Mouse (Mus musculus) mature B cell (primary cell): ENCODE data around the gene Rcvrn.

ENCODE experiments used
- in situ Hi-C: fragments of 300-500 bp; cut with MboI; formaldehyde crosslinking; loops from 2 replicates; pipeline ENCODE4 v1.14.3; 2019

The Rcvrn gene

GRCm38 (mm10) chr11:67694703-67695376 is at the start of gene Rcvrn:
Rcvrn (plus strand) TSS chr11:67695326.
- in situ Hi-C loops = no loop called here

GRCm38 (mm10) chr11:67647745-67648144 is 47.4 kb upstream of the Rcvrn start:
- in situ Hi-C loops = no loop called here

- in situ Hi-C loops = no loop called here
These were observed 46.3 kb upstream of the Rcvrn start for GRCm38 (mm10) chr11:67648651-67649407.

- in situ Hi-C loops = no loop called here
These were observed 45.0 kb upstream of the Rcvrn start for GRCm38 (mm10) chr11:67649971-67650707.

DNA sequence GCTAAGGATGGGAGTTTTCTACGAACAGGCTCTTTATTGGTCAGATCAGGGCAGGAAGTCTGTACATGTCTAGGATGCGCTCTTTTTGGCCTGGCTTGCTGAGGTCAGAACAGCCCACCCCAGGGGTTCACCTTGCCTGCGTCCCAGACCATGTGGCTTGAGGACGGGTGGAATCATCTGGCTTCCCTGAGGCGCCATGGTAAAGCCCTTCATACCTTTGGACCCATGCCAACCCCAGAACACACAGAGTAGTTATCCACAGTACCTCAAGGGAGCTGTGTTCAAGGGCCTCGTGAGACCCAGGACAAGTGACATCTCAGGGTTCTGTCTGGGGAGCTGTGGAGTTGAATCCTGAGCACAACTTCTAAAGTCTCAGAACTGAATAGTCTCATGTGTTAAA is 43.4 kb upstream of the Rcvrn start:
- in situ Hi-C loops = no loop called here

DNA sequence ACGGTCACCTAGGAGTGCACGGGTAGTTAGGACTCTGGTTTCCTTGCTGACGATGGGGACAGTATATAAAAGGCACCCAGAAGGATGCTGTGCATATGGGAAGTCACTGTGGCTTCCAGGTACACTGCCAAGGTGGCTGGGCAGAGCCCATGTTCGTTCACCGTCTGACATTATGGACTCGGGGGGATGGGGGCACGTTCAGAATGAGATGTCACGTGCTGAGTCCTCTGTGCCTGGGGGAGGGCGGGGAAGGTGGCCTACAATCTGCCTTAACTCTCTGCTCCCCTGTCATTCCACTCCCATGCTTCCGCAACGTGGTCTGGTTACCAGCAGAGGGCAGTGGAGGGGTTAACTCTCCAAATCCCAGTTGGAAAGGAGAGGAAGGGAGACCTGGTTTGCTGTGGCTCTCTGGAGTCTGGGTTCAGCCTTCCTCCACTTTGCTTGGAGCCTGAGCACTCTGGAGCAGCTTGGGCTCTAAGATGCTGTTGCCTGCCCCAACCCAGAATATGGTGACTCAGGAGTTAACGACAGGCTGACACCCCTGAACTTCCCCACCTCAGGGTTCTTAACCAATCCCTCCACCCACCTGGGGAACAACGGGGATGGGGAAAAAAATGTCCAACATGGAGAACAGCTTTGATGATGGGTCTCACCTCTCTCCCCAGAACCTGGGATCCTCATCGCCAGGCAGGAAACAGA is 42.8 kb upstream of the Rcvrn start:
- in situ Hi-C loops = no loop called here

GRCm38 (mm10) chr11:67652893-67653255 is 42.3 kb upstream of the Rcvrn start:
- in situ Hi-C loops = no loop called here

- in situ Hi-C loops = no loop called here
These were observed 41.5 kb upstream of the Rcvrn start for GRCm38 (mm10) chr11:67653521-67654090.

- in situ Hi-C loops = no loop called here
These were observed 40.6 kb upstream of the Rcvrn start for GRCm38 (mm10) chr11:67654514-67654913.

DNA sequence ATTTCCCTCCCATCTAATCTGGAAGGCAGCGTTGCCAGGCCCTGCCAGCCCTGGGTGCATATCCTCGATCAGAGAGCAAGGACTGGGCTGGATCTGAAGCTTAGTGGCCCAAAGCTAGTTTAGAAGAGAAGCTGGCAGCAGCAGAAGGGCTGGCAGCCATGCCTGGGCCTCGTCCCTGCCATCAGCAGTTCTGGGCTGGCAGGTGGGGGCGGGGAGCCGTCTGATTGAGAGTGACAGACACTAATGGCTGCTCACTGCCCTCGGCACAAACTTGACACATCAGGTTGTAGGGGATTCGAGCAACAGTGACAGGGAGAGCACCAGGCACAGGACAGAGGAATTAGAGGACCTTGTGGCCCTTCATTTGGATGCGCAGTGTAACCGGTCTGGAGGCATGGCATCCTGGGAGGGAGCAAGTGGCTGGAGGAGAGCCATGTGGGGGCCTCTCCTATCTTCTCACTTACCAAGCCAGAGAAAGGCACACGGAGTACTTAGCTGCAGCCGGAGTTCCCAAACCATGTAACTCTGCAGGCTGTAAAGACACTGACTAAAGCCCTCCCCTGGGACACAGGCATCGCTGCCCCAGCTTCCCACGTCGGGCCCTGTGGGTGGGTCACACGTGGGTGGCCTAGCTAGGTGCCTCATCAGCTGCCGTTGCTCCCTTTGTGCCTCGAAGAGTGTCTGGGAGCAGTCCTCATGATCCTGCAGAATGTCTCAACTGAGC is 39.7 kb upstream of the Rcvrn start:
- in situ Hi-C loops = no loop called here

GRCm38 (mm10) chr11:67656366-67656765 is 38.8 kb upstream of the Rcvrn start:
- in situ Hi-C loops = no loop called here

DNA sequence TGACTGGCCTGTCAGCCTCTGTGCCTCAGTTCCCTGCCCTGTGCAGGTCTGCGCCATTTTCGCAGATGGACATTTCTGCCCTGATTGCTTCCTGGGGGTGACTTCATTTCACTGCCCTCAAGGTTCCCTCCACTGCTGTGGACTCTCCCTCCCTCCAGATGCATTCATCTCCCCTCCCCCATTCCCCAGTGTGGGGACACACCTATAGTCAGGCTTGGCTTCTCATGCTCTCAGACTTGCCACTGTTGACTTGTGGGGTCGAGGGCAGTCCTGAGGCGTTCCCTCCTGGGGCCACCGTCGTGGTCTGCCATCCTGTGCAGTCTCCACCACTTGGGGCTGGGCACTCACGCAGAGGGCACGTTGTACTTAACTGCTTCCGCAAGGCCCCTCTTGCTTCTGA is 38.3 kb upstream of the Rcvrn start:
- in situ Hi-C loops = no loop called here

DNA sequence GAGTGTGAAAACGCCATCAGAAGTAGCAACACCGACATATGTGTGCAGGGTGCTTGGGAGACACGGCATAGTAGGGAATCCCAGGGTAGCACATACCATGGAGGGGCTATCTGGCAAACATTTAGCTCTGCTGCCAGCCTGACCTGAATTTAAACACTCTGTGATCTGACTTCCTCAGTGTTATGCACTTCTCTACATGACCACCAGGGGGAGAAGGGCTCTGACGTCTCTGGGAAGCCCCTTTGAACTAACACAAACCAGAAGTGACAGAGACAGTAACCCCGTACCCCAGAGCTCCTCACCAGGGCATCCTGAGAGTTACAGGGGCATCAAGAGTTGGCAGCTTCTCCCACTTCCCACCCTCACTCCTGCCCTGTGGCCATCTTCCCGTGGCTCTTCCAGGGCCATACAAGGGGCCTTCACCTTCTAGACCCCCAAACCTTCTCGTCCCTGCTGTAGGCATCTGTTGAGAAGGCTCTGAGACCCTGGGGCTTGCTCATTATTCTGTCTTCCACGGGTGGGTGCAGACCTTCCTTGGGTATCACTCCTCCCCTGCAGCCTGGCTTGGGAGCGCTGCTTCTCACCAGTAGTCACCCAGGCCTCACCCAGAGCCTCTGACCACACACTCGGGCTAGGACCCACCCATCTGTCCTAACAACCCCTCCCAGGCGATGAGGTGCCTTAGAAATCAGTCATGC is 37.3 kb upstream of the Rcvrn start:
- in situ Hi-C loops = no loop called here

DNA sequence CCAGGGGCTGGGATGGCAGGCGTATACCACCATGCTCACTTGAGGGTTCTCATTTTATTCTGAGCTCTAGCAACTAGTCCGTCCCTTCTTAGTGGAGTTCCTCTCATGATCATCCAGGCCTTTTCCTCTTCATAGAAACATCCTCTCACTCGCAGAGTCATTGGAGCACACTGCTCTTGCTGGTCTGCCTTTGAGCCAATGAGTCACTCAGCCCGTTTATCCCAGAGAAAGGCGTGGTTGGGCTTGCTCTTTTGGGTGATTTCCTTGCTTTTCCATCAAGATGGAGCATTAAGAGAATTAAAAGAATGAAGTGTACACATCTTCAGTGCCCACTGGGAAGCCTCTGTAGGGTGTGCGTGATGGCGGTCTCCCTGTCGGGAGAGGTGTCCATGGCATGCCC is 33.7 kb upstream of the Rcvrn start:
- in situ Hi-C loops = no loop called here

DNA sequence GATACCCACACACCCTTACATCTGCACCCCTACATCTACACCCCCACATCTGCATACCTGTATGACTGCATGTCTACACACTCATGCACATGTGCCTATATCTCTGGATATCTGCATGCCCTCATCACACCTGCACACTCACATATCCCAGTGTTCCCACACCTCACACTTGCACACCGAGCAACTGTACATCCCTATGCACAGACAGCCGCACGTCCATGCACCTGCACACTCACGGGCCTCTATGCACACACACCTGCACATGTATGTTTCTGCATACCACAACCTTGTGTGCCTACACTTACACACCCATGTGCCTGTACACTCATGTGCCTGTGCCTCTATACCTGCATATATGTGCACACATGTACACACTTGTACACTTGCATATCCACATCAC is 31.7 kb upstream of the Rcvrn start:
- in situ Hi-C loops = no loop called here

DNA sequence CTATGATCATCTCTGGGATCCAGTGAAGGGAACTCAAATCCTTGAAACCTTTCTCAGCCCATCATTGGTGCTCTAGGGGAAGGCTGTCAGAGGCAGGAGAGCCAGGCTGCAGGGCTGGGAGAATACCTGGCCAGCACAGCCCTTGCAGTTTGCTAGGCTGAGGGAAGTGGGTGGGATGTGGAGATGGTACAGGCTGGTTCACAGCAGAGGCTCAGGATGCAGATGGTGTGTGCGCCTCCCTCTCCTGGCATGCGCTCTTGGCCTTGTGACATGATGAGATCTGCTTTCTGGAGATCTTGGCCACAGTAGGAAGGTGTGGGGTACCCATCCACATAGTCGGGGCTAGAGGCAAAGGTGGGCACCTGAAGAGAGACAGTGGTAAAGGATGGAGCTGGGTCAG is 30.9 kb upstream of the Rcvrn start:
- in situ Hi-C loops = no loop called here

DNA sequence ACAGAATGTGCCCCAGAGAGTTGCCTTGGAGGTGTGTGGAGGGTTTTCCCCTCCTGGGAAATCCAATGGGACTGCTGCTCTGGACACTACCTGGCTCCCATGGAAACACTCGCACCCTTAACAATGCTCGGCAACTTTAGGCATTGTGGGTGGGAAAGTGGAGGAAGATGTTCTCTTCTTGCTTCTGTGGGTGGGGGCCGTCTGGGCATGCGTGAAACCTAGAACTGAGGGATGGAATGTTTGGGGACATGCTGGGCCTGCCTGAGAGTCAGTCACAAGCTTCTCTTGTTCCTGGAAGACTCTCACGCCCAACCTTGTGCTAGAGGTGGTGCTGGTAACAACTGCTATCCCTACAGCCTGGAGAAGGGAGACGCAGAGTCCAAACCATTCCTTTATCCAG is 30.2 kb upstream of the Rcvrn start:
- in situ Hi-C loops = no loop called here

DNA sequence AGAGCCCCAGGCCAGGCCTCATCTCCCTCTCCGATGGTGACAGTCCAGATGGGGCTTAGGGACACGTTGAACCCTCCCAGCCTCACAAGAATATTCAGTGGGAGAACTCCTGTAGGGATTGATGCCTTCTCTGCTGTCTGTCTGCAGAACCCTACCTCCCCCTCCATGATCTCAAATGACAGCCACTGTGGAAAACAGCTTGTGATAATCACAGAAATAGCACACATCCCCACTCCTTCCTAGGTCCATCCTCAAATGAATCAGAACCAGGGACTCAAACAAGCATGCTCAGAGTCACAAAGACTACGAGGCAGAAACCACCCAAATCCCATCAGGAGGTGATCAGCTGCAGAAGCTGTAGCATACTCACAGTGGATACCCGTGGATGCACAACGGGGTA is 29.0 kb upstream of the Rcvrn start:
- in situ Hi-C loops = no loop called here

GRCm38 (mm10) chr11:67667531-67668332 is 27.4 kb upstream of the Rcvrn start:
- in situ Hi-C loops = no loop called here

- in situ Hi-C loops = no loop called here
These were observed 26.6 kb upstream of the Rcvrn start for GRCm38 (mm10) chr11:67668460-67669007.
